9 mouse cellular contexts compared by ENCODE assay signal in the genomic region with DNA sequence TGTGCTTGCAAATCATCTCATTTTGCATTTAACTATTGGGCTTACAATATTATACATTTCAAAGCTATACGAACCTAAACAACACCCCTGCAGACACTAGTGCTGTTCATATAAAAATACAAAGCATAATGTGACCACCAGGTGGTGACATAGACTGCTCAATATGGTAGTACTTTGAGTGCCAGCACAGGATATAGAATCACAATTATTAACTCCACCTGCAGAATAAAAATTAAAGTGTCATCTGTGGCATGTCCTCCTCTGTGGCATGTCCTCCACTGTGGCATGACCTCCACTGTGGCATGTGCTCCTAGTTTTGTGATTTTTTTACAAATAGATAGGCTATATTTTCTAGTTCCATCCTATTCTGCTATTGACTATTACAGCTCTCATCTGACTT.
DNase-seq lines count a peak whose midpoint lies in the region; ATAC-seq lines count a peak whose summit lies in the region.
"Had no signal": no experiment of that assay in that cellular context is flagged by ENCODE, and none has a peak within 500 bp of the region (broad histone marks: within the 10 kb centered on the region; RNA-seq: fewer than 3 reads in every experiment).

No protein-coding gene starts in this region.

- no peaks in the 10 kb centered on the region for H3K27me3 ChIP-seq in neural tube, embryonic 12.5 days (replicated peaks)
- H3K27me3 ChIP-seq in kidney, embryonic 16.5 days (ENCODE audit: insufficient read depth, low read length), result no peaks in the 10 kb centered on the region
- H3K27me3 ChIP-seq in midbrain, embryonic 15.5 days (replicated peaks), result no peaks in the 10 kb centered on the region
- H3K27me3 ChIP-seq: neural tube, embryonic 13.5 days had no signal

- peak; percentile 56; the same call in 1 of the 2 replicates for ATAC-seq in neural tube, embryonic 12.5 days (ENCODE audit: low FRiP score, low read depth)
- peak; percentile 49; the same call in 1 of the 2 replicates for ATAC-seq in kidney, embryonic 16.5 days (ENCODE audit: low FRiP score, low TSS enrichment)
- ATAC-seq in midbrain, embryonic 15.5 days (replicated peaks), result peak; percentile 86; the same call in 1 of the 2 replicates

- WGBS in neural tube, embryonic 12.5 days, result 89% methylated on average over 1 of the region's 1 CpGs
- WGBS in kidney, embryonic 16.5 days, result 70% methylated on average over 1 of the region's 1 CpGs
- WGBS in midbrain, embryonic 15.5 days, result 77% methylated on average over 1 of the region's 1 CpGs

- no peaks in the 10 kb centered on the region for H3K36me3 ChIP-seq in neural tube, embryonic 12.5 days
- peaks cover 11% of the 10 kb centered on the region; the same call in 1 of the 2 replicates for H3K36me3 ChIP-seq in kidney, embryonic 16.5 days (ENCODE audit: insufficient read depth, low read length)
- peaks cover 3% of the 10 kb centered on the region for H3K36me3 ChIP-seq in midbrain, embryonic 15.5 days (replicated peaks)
- H3K36me3 ChIP-seq: neural tube, embryonic 13.5 days had no signal

- no peak overlapping the region for H3K4me3 ChIP-seq in neural tube, embryonic 12.5 days
- no peak overlapping the region for H3K4me3 ChIP-seq in kidney, embryonic 16.5 days (ENCODE audit: low read length)
- no peak overlapping the region for H3K4me3 ChIP-seq in midbrain, embryonic 15.5 days
- H3K4me3 ChIP-seq: neural tube, embryonic 13.5 days had no signal

- no peak overlapping the region for H3K27ac ChIP-seq in neural tube, embryonic 12.5 days
- H3K27ac ChIP-seq in kidney, embryonic 16.5 days (ENCODE audit: low read length), result no peak overlapping the region
- no peak overlapping the region for H3K27ac ChIP-seq in midbrain, embryonic 15.5 days
- H3K27ac ChIP-seq: neural tube, embryonic 13.5 days had no signal

- H3K4me2 ChIP-seq in neural tube, embryonic 12.5 days (replicated peaks), result no peak overlapping the region
- H3K4me2 ChIP-seq in kidney, embryonic 16.5 days (replicated peaks; ENCODE audit: low read depth, low read length), result no peak overlapping the region
- H3K4me2 ChIP-seq in midbrain, embryonic 15.5 days, result no peak overlapping the region
- H3K4me2 ChIP-seq: neural tube, embryonic 13.5 days had no signal

- H3K9me3 ChIP-seq in neural tube, embryonic 12.5 days, result no peaks in the 10 kb centered on the region
- no peaks in the 10 kb centered on the region for H3K9me3 ChIP-seq in kidney, embryonic 16.5 days (ENCODE audit: low read length)
- no peaks in the 10 kb centered on the region for H3K9me3 ChIP-seq in midbrain, embryonic 15.5 days
- H3K9me3 ChIP-seq: neural tube, embryonic 13.5 days had no signal

- H3K4me1 ChIP-seq in neural tube, embryonic 12.5 days, result no peaks in the 10 kb centered on the region
- no peaks in the 10 kb centered on the region for H3K4me1 ChIP-seq in kidney, embryonic 16.5 days (ENCODE audit: insufficient read depth, low read length)
- H3K4me1 ChIP-seq in midbrain, embryonic 15.5 days, result no peaks in the 10 kb centered on the region

- peak; percentile 46 to 66 for DNase-seq in cerebellum, postnatal 10 days
- no peak for DNase-seq in cerebellum, adult 8-10 months
- no peak for DNase-seq in neural tube, embryonic 10.5 days (ENCODE audit: extremely low spot score, low spot score)
- DNase-seq in embryo, embryonic 11.5 days (ENCODE audit: low read depth, low spot score), result peak; percentile 16
- DNase-seq in urinary bladder, postnatal 4 days (ENCODE audit: low spot score in 2 of 2), result no peak

- no peak overlapping the region for H3K9ac ChIP-seq in neural tube, embryonic 12.5 days
- H3K9ac ChIP-seq in kidney, embryonic 16.5 days (replicated peaks; ENCODE audit: low read length), result no peak overlapping the region
- no peak overlapping the region for H3K9ac ChIP-seq in midbrain, embryonic 15.5 days
- H3K9ac ChIP-seq: neural tube, embryonic 13.5 days had no signal

Comparison
In these comparisons a context has a peak if more than half of its experiments do, and no peak if none do; other contexts are left out.
1. DNase-seq: peak in cerebellum, postnatal 10 days (2 of 2) and embryo, embryonic 11.5 days (single experiment); none in cerebellum, adult 8-10 months (single experiment), neural tube, embryonic 10.5 days (single experiment) and urinary bladder, postnatal 4 days (0 of 2).
2. Peak in every context shown above with its lines, with median percentiles within 50 percentile points of each other: ATAC-seq.